Mouse (Mus musculus) bone marrow, adult 2 months (tissue): ENCODE data around the gene H2al1b.
"Not testable (repeated sequence)": the region's sequence is repeated elsewhere in the genome, so short reads cannot be mapped to it uniquely, and the experiment has no call there.

Experiments
- CTCF ChIP-seq: fragments of 200-500 bp; IDR thresholded peaks from 2 replicates; pipeline ENCODE4 v1.5.1; 2011; ENCODE audit warnings: low read length, control low read depth; ENCODE audit not compliant: control insufficient read depth, insufficient read depth
- POLR2A ChIP-seq: fragments of 200-500 bp; IDR thresholded peaks from 2 replicates; pipeline ENCODE4 v1.6.1; 2011; ENCODE audit warnings: low read depth, mild to moderate bottlenecking, control low read depth, low read length, borderline replicate concordance; ENCODE audit not compliant: control insufficient read depth

- not testable (repeated sequence) for TF ChIP-seq CTCF, POLR2A
Measured at GRCm38 (mm10) chrX:11298957-11299356, 3.3 kb upstream of the H2al1b start, which contains the start of gene H2al1a.
